Mouse (Mus musculus) frontal cortex, postnatal 14 days (tissue): Measurements from ENCODE around the gene Egfl8.

Experiments used
- DNase-seq, 2 experiments: peaks; one replicate each; pipeline ENCODE4 v3.0.0; 2022; ENCODE audit warnings: low spot score in 2 of 2

Gene Egfl8

GRCm38 (mm10) chr17:34576577-34576976, 39.2 kb downstream of the Egfl8 start:
- no peak for DNase-seq

GRCm38 (mm10) chr17:34572361-34572760, 43.4 kb downstream of the Egfl8 start:
- DNase-seq = no peak

DNA sequence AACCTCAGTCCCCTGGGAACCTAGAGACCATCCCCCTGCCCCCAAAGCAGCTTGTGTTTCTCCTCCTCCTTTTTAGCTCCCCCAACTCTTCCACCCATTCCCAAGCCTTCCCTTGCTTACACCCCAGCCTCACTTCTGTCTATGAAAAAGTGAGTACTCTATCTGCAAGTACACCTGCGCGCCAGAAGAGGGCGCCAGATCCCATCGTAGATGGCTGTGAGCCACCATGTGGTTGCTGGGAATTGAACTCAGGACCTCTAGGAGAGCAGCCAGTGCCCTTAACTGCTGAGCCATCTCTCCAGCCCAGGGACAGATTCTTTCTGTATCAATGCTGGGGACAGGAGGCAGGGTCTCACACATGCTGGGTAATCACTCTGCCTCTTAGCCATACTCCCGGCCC, 43.9 kb downstream of the Egfl8 start:
- no peak for DNase-seq

GRCm38 (mm10) chr17:34569919-34570318, 45.9 kb downstream of the Egfl8 start:
- no peak for DNase-seq

- DNase-seq = no peak
Measured at GRCm38 (mm10) chr17:34568421-34568820, 47.4 kb downstream of the Egfl8 start.

DNA sequence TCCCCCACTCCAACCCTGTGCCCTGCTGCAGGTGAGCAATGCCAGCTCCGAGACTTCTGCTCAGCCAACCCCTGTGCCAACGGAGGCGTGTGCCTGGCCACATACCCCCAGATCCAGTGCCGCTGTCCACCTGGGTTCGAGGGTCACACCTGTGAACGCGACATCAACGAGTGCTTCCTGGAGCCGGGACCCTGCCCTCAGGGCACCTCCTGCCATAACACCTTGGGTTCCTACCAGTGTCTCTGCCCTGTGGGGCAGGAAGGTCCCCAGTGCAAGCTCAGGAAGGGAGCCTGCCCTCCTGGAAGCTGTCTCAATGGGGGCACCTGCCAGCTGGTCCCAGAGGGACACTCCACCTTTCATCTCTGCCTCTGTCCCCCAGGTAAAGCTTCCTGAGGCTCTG, 48.5 kb downstream of the Egfl8 start:
- DNase-seq = no peak

DNA sequence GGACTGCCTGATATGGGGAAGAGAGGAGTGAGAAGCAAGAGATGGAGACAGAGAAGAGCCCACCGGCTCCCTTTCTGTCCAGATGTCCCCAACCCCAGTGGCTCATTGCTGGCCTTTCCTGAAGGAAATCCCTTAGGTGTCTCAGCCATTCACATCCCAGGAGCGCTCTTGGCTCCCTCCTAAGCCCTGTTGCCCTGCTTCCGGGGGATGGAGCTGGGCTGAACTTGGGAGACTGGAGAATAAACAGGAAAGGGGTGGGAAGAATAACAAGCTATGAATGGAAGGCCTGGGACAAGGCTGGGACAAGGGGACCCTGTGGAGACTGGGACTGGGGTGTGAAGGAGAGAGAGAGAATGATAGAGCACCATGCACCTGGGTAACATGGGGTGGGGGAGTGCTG, 51.0 kb downstream of the Egfl8 start:
- no peak for DNase-seq

- DNase-seq = no peak
Measured at GRCm38 (mm10) chr17:34564003-34564421, 51.8 kb downstream of the Egfl8 start, which contains the start of gene Notch4. Notch4 (plus strand) TSS chr17:34564268.

- DNase-seq = no peak
Measured at GRCm38 (mm10) chr17:34563354-34563753, 52.4 kb downstream of the Egfl8 start.
